Mouse (Mus musculus) kidney, embryonic 14.5 days (tissue): ENCODE measurements at regions not wholly inside any gene's neighbourhood (a gene's known extent, or its start where the extent isn't known, plus 50 kb on each side); places are given as distances from the start of the nearest gene placed in this dataset.

Experiments
- ATAC-seq: fragments of 200-750 bp; cut with Nextera tagmentation; 2 replicates; pipeline ENCODE4 v1.8.0; 2017; ENCODE audit warnings: moderate number of reproducible peaks, mild to moderate bottlenecking, moderate TSS enrichment, moderate library complexity; ENCODE audit not compliant: low FRiP score, low TSS enrichment
- H3K27ac ChIP-seq: fragments of 300-500 bp; sonication (generic); 2 replicates; pipeline ENCODE4 v1.5.1; 2014; ENCODE audit warnings: low read depth, mild to moderate bottlenecking, low read length, moderate library complexity, mixed read lengths
- H3K27me3 ChIP-seq: fragments of 300-500 bp; sonication (generic); 2 replicates; pipeline ENCODE4 v1.6.1; 2014; ENCODE audit warnings: mild to moderate bottlenecking, low read length; ENCODE audit not compliant: control insufficient read depth, insufficient read depth
- H3K36me3 ChIP-seq: fragments of 300-500 bp; sonication (generic); 2 replicates; pipeline ENCODE4 v1.6.1; 2014; ENCODE audit warnings: low read length, mixed read lengths; ENCODE audit not compliant: control insufficient read depth, insufficient read depth
- H3K4me1 ChIP-seq: fragments of 300-500 bp; sonication (generic); 2 replicates; pipeline ENCODE4 v1.6.1; 2014; ENCODE audit warnings: low read length, mixed read lengths; ENCODE audit not compliant: control insufficient read depth, insufficient read depth
- H3K4me2 ChIP-seq: fragments of 300-500 bp; sonication (generic); replicated peaks from 2 replicates; pipeline ENCODE4 v1.6.1; 2014; ENCODE audit warnings: low read depth, mild to moderate bottlenecking, low read length
- H3K4me3 ChIP-seq: fragments of 300-500 bp; sonication (generic); 2 replicates; pipeline ENCODE4 v1.5.1; 2014; ENCODE audit warnings: mild to moderate bottlenecking, low read length
- H3K9ac ChIP-seq: fragments of 300-500 bp; sonication (generic); 2 replicates; pipeline ENCODE4 v1.6.1; 2014; ENCODE audit warnings: low read depth, mild to moderate bottlenecking, low read length, moderate library complexity
- H3K9me3 ChIP-seq: fragments of 300-500 bp; sonication (generic); 2 replicates; pipeline ENCODE4 v1.6.1; 2016; ENCODE audit warnings: low read length; ENCODE audit not compliant: control insufficient read depth
- WGBS: fragments of 180-500 bp; shearing (Covaris S2); extraction: QIAGEN DNeasy Blood & Tissue Kit; methylation state at CpG from one replicate; pipeline ENCODE4 v1.1.7; 2014; 5-methylcytosine and 5-hydroxymethylcytosine counted together

GRCm38 (mm10) chr6:94789308-94789763 lies 89.4 kb upstream of the Lrig1 start:
- H3K27ac ChIP-seq: no peak overlapping the region
- 75% methylated on average over 5 of the region's 5 CpGs for WGBS
- H3K9me3 ChIP-seq: no peaks in the 10 kb centered on the region
- ATAC-seq: no peak
- H3K4me1 ChIP-seq: no peaks in the 10 kb centered on the region
- H3K27me3 ChIP-seq: no peaks in the 10 kb centered on the region
- no peak overlapping the region for H3K4me3 ChIP-seq
- no peaks in the 10 kb centered on the region for H3K36me3 ChIP-seq
- H3K9ac ChIP-seq: no peak overlapping the region
- no peak overlapping the region for H3K4me2 ChIP-seq

GRCm38 (mm10) chr6:94783471-94783870 lies 83.5 kb upstream of the Lrig1 start:
- no peaks in the 10 kb centered on the region for H3K27me3 ChIP-seq
- H3K9ac ChIP-seq: no peak overlapping the region
- no peak overlapping the region for H3K27ac ChIP-seq
- no peak for ATAC-seq
- H3K4me3 ChIP-seq: no peak overlapping the region
- 48% methylated on average over 1 of the region's 1 CpGs for whole genome bisulfite sequencing
- no peaks in the 10 kb centered on the region for H3K36me3 ChIP-seq
- H3K4me2 ChIP-seq: no peak overlapping the region
- H3K9me3 ChIP-seq: no peaks in the 10 kb centered on the region
- no peaks in the 10 kb centered on the region for H3K4me1 ChIP-seq

GRCm38 (mm10) chr6:94780621-94781020 lies 80.7 kb upstream of the Lrig1 start:
- Histone ChIP-seq H3K27me3 (no peaks in the 10 kb centered on the region), H3K27ac (no peak overlapping the region), H3K4me2 (no peak overlapping the region), H3K4me1 (no peaks in the 10 kb centered on the region), H3K9me3 (no peaks in the 10 kb centered on the region), H3K36me3 (no peaks in the 10 kb centered on the region), H3K4me3 (no peak overlapping the region), H3K9ac (no peak overlapping the region)
- WGBS: 54% methylated on average over 4 of the region's 4 CpGs
- no peak for ATAC-seq

- H3K4me1 ChIP-seq: no peaks in the 10 kb centered on the region
- no peak overlapping the region; the same call in 1 of the 2 replicates for H3K9ac ChIP-seq
- ATAC-seq: no peak
- no peaks in the 10 kb centered on the region for H3K27me3 ChIP-seq
- no peak overlapping the region for H3K4me3 ChIP-seq
- H3K4me2 ChIP-seq: no peak overlapping the region
- WGBS: 61% methylated on average over 7 of the region's 7 CpGs
- H3K9me3 ChIP-seq: no peaks in the 10 kb centered on the region
- no peak overlapping the region for H3K27ac ChIP-seq
- H3K36me3 ChIP-seq: no peaks in the 10 kb centered on the region
Observed at GRCm38 (mm10) chr6:94779854-94780253, 79.9 kb upstream of the Lrig1 start.

DNA sequence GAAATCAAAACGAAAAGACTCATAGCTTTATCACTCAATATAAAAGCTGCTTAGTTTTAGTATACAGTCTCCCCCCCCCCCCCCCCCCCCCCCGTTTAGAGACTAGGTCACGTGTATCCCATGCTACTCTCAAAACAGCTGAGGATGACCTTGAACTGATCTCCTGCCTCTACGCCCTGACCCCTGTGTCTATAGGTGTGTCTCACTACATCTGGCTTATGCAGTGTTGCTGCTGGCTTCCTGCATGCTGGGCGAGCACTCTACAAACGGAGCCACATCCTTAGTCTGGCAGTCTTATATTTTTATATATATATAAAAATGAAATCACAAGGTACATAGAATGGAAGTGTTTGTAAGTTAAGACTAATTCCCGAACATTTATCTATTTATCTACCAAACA lies 79.3 kb upstream of the Lrig1 start:
- Histone ChIP-seq H3K4me3 (no peak overlapping the region), H3K9me3 (no peaks in the 10 kb centered on the region), H3K4me2 (no peak overlapping the region), H3K27ac (no peak overlapping the region), H3K4me1 (peaks cover 4% of the 10 kb centered on the region; the same call in 1 of the 2 replicates), H3K9ac (no peak overlapping the region), H3K27me3 (no peaks in the 10 kb centered on the region), H3K36me3 (no peaks in the 10 kb centered on the region)
- ATAC-seq: no peak
- 74% methylated on average over 7 of the region's 7 CpGs for WGBS

- no peak overlapping the region for H3K4me3 ChIP-seq
- WGBS: 57% methylated on average over 1 of the region's 1 CpGs
- ATAC-seq: no peak
Observed at GRCm38 (mm10) chr6:94778797-94779196, 78.8 kb upstream of the Lrig1 start.

GRCm38 (mm10) chr6:94776585-94776984 lies 76.6 kb upstream of the Lrig1 start:
- H3K4me2 ChIP-seq: no peak overlapping the region
- peaks cover 11% of the 10 kb centered on the region; the same call in 1 of the 2 replicates for H3K4me1 ChIP-seq
- H3K9me3 ChIP-seq: no peaks in the 10 kb centered on the region
- ATAC-seq: no peak
- no peak overlapping the region for H3K4me3 ChIP-seq
- H3K9ac ChIP-seq: no peak overlapping the region
- H3K27ac ChIP-seq: no peak overlapping the region
- WGBS: 31% methylated on average over 4 of the region's 4 CpGs
- H3K27me3 ChIP-seq: no peaks in the 10 kb centered on the region
- no peaks in the 10 kb centered on the region for H3K36me3 ChIP-seq

More at GRCm38 (mm10) chr6:94778797-94779196, 78.8 kb upstream of the Lrig1 start:
- H3K9me3 ChIP-seq: no peaks in the 10 kb centered on the region
- no peaks in the 10 kb centered on the region for H3K27me3 ChIP-seq
- peaks cover 8% of the 10 kb centered on the region; the same call in 1 of the 2 replicates for H3K4me1 ChIP-seq
- no peak overlapping the region for H3K4me2 ChIP-seq
- H3K9ac ChIP-seq: no peak overlapping the region
- H3K36me3 ChIP-seq: no peaks in the 10 kb centered on the region
- H3K27ac ChIP-seq: no peak overlapping the region

DNA sequence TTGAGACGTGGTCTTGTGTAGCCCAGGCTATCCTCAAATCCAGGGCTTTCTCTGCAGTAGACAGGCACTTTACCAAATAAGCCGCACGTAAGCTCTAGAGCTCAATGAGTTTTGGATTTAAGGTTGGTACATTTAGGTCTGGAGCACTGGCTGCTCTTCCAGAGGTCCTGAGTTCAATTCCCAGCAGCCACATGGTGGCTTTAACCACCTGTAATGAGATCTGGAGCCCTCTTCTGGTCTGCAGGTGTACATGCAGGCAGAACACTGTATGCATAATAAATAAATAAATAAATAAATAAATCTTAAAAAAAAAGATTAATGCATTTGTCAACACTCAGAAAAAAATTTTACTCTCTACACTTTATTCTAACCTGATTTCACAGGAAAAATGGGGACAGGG lies 74.9 kb upstream of the Lrig1 start:
- no peak overlapping the region for H3K27ac ChIP-seq
- 93% methylated on average over 3 of the region's 3 CpGs for WGBS
- no peaks in the 10 kb centered on the region for H3K9me3 ChIP-seq
- no peak for ATAC-seq
- no peak overlapping the region for H3K9ac ChIP-seq
- no peak overlapping the region for H3K4me2 ChIP-seq
- H3K36me3 ChIP-seq: no peaks in the 10 kb centered on the region
- no peak overlapping the region for H3K4me3 ChIP-seq
- H3K4me1 ChIP-seq: peaks cover 11% of the 10 kb centered on the region; the same call in 1 of the 2 replicates
- no peaks in the 10 kb centered on the region for H3K27me3 ChIP-seq

- peak overlapping the region; percentile 55; the same call in 1 of the 2 replicates for H3K27ac ChIP-seq
- H3K4me2 ChIP-seq: peak overlapping the region; percentile 47
- H3K4me3 ChIP-seq: peak overlapping the region; percentile 18
- H3K27me3 ChIP-seq: no peaks in the 10 kb centered on the region
- peak; percentile 29; the same call in 1 of the 2 replicates for ATAC-seq
- no peaks in the 10 kb centered on the region for H3K36me3 ChIP-seq
- H3K4me1 ChIP-seq: peaks cover 11% of the 10 kb centered on the region; the same call in 1 of the 2 replicates
- H3K9ac ChIP-seq: peak overlapping the region; percentile 48; the same call in 1 of the 2 replicates
- 5% methylated on average over 27 of the region's 27 CpGs for WGBS
- no peaks in the 10 kb centered on the region for H3K9me3 ChIP-seq
Observed at GRCm38 (mm10) chr6:94773604-94774486, 73.9 kb upstream of the Lrig1 start.
